Mouse (Mus musculus) CD4-positive, CD25-positive, alpha-beta regulatory T cell (primary cell): ENCODE data around the gene Tctex1d2. TPM values are rescaled to one million over a fixed set of nuclear protein-coding genes. Genes with fewer than 3 reads are reported as not detected.

Source experiments
- polyA plus RNA-seq: library from polyadenylated mRNA; unstranded; fragments of 100-300 nt; shearing (Covaris generic); gene quantifications from one replicate; pipeline ENCODE4 v1.2.1, GENCODE M21; 2017

Gene Tctex1d2
- polyA plus RNA-seq: 2.2 TPM

GRCm38 (mm10) chr16:32419517-32420483 lies at the start of gene Tctex1d2:
Gene Tctex1d2, plus strand, starts transcription at chr16:32419702.

GRCm38 (mm10) chr16:32400267-32400666 lies 19.2 kb upstream of the Tctex1d2 start, which contains the start of gene Tm4sf19:
Gene Tm4sf19, plus strand, starts transcription at chr16:32400506.

GRCm38 (mm10) chr16:32430474-32431046 lies 11.1 kb downstream of the Tctex1d2 start, which contains the start of gene Pcyt1a:
Gene Pcyt1a, plus strand, starts transcription at chr16:32430921.

Other genes with a start within 250 kb of the Tctex1d2 start
- gene Bex6, start 239.9 kb upstream of the Tctex1d2 start, polyA plus RNA-seq: not detected
- 15.2 TPM for gene Fbxo45, start 172.5 kb upstream of the Tctex1d2 start, polyA plus RNA-seq
- gene Wdr53, start 172.5 kb upstream of the Tctex1d2 start, polyA plus RNA-seq: 20.8 TPM
- not detected for gene Smco1, start 148.2 kb upstream of the Tctex1d2 start, polyA plus RNA-seq
- 23.2 TPM for gene Rnf168, start 142.2 kb upstream of the Tctex1d2 start, polyA plus RNA-seq
- gene Ubxn7, start 87.4 kb upstream of the Tctex1d2 start, polyA plus RNA-seq: 24.5 TPM
- not detected for gene Tm4sf19, start 19.2 kb upstream of the Tctex1d2 start, polyA plus RNA-seq
- 10.5 TPM for gene Pcyt1a, start 11.2 kb downstream of the Tctex1d2 start, polyA plus RNA-seq
- 0.12 TPM for gene Slc51a, start 68.2 kb downstream of the Tctex1d2 start, polyA plus RNA-seq
- not detected for gene Zdhhc19, start 76.6 kb downstream of the Tctex1d2 start, polyA plus RNA-seq
- 28.8 TPM for gene Tfrc, start 189.2 kb downstream of the Tctex1d2 start, polyA plus RNA-seq
- gene Tnk2, start 224.2 kb downstream of the Tctex1d2 start, polyA plus RNA-seq: 20.3 TPM